Mouse (Mus musculus) thymus, adult 2 months (tissue): ENCODE data around the gene Casc4.

Experiments
- CTCF ChIP-seq: fragments of 200-500 bp; IDR thresholded peaks from 2 replicates; pipeline ENCODE4 v1.5.1; 2012; ENCODE audit warnings: mild to moderate bottlenecking, control low read depth, low read length, moderate library complexity, borderline replicate concordance; ENCODE audit not compliant: control insufficient read depth, poor library complexity, insufficient read depth; ENCODE audit errors: extremely low read depth
- POLR2A ChIP-seq: fragments of 200-500 bp; IDR thresholded peaks from 2 replicates; pipeline ENCODE4 v1.6.1; 2012; ENCODE audit warnings: mild to moderate bottlenecking, low read length, control low read depth, moderate library complexity; ENCODE audit not compliant: control insufficient read depth, poor library complexity, insufficient read depth; ENCODE audit errors: extremely low read depth

DNA sequence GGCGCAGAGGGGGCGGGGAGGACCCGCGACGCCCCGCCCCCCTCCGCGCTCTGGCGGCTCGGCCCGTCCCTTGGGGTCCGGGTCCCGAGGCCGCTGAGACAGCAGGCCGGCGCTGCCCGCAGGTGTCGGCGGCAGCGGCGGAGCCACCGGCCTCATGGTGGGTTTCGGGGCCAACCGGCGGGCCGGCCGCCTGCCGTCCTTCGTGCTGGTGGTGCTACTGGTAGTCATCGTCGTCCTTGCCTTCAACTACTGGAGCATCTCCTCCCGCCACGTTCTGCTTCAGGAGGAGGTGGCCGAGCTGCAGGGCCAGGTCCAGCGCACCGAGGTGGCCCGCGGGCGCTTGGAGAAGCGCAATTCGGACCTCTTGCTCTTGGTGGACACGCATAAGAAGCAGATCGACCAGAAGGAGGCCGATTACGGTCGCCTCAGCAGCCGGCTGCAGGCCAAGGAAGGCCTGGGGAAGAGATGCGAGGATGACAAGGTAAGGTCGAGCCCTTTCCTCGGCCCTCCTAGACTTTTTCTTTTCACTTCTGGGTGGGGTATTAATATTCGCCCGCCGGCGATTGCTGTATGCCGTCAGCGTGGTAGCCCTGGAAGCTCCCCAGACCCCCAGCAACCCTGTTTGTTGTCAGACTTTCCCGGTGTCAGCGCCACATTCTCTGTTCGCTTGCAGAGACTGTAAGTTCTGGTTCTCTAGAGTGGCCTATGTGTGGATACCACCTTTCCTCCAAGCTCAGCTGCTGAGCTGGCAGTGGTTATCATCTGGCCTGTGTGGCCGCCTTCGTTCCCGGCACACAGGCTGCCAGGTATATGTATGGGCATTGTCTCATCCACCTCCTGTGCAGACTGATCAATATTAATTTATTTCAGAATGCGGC is 520 bp downstream of the Casc4 start:
- TF ChIP-seq CTCF (no peak), POLR2A (no peak)
